Mouse (Mus musculus) forelimb bud, embryonic 11.5 days (tissue): ENCODE results near the gene Olfr32.
"Not testable (repeated sequence)": the region's sequence is repeated elsewhere in the genome, so short reads cannot be mapped to it uniquely, and the experiment has no call there.

Experiments
- DNase-seq: peaks from one replicate; pipeline ENCODE4 v3.0.0-alpha.2; 2012; ENCODE audit warnings: low read depth, low spot score

The Olfr32 gene

GRCm38 (mm10) chr2:90142196-90142595 is at the start of gene Olfr32:
Gene Olfr32 (minus strand): TSS chr2:90142296.
- no peak for DNase-seq

GRCm38 (mm10) chr2:90187082-90187481 is 45.0 kb upstream of the Olfr32 start:
- DNase-seq = not testable (repeated sequence)

DNA sequence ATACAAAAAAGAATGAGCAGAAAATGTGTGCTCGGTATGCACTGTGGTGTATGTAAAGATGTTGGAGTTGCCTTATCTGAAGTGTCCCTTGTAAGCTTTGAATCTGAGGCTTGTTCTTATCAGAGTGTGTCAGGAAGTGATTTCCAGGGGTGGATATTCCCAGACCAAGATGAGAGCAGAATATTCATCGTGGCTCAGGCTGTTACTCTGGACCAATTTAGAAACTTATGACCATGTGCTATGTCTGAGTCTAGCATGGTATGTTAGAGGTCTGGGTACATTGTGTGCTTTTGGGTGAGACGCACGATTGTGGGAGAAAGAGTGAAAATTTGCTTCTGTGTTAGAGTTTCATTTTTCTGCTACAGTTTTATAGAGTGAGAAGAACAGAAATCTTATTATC is 44.0 kb upstream of the Olfr32 start:
- not testable (repeated sequence) for DNase-seq

GRCm38 (mm10) chr2:90153916-90154315 is 11.8 kb upstream of the Olfr32 start:
- no peak for DNase-seq

DNA sequence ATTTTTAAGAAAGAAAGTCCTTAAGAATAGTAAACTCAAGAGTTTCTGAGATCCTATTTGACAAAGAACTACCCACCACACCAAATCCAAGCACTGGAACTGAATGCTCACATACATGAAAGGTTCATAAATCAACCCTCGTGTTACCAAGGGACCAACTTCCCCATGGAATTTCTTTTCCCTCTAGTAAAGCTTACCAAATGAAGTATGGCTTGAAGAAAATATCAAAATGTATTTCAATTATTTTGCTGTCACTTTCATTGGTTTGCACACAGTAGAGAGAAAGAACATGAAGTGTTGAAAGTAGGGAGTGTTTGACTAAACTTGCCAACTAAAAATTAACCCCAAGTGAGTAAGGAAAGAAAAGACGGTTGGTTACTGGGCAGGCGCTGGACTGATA is 10.9 kb upstream of the Olfr32 start, which contains the start of gene Olfr1270:
Gene Olfr1270, minus strand, starts transcription at position 101 of the 400 bp plus-strand sequence.
- no peak for DNase-seq

DNA sequence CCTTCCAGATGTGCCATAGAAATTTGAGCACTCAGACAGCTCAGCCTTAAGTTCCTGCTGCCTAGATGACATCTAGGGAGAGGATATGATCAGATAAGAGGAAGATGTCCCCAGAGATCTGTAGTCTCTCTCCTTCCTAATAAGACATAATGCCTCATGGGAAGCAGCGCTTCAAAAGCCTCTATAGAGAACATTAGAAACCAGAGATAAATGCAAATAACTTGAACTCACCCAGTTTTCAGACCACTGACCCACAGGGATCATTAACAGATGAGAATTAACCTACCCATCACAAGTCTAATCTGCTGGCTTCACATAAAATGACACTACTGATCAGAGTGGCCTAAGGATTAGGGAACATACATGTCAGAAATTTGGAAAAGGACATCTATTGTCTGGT is 20.8 kb downstream of the Olfr32 start, which contains the start of gene Olfr1269:
Gene Olfr1269, minus strand, starts transcription at position 101 of the 400 bp plus-strand sequence.
- DNase-seq = no peak
